19 mouse cellular contexts compared by ENCODE assay signal in the genomic region with DNA sequence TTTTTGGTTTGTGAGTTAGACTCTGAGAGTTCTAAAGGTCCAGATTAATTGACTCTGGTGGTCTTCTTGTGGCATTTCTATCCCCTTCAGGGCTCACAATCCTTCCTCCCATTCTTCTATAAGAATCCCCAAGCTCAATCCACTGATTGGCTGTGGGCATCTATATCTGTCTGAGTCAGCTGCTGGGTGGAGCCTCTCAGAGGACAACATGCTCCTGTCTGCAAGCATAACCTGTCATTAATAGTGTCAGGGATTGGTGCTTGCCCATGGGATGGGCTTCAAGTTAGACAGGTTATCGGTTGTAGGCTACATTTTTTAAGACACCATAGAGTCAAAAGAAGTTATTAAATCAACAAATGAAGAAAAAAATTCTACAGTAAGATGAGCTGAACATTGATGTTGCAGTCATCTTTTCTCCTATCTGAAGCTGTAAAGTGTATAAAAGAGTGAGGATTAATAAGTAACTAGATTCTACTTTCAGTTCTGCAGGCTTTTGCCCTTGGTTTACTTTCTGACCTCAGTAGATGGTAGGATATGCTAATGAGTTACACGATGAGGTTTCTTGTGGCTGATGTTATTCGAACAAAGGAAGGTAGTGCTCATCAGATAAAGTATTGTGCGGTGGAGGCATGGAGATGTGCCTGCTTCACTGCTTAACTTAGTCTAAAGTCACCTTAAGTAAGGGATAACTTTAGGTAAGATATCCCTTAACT. TPM values are rescaled to one million over a fixed set of nuclear protein-coding genes. Genes with fewer than 3 reads are reported as not detected.
A peak's percentile ranks its signal among the peaks of the same experiment; 100 is the strongest.
DNase-seq lines count a peak whose midpoint lies in the region; ATAC-seq lines count a peak whose summit lies in the region.
"Had no signal": no experiment of that assay in that cellular context is flagged by ENCODE, and none has a peak within 500 bp of the region (broad histone marks: within the 10 kb centered on the region; RNA-seq: fewer than 3 reads in every experiment).

No protein-coding gene starts in this region.

- no peak overlapping the region for H3K9ac ChIP-seq in intestine, embryonic 16.5 days (ENCODE audit: low read depth, low read length)
- H3K9ac ChIP-seq: embryonic facial prominence, embryonic 13.5 days; hindbrain, embryonic 12.5 days; limb, embryonic 12.5 days; neural tube, embryonic 15.5 days had no signal

- H3K36me3 ChIP-seq in intestine, embryonic 16.5 days (ENCODE audit: control insufficient read depth, insufficient read depth, low read length), result no peaks in the 10 kb centered on the region
- no peaks in the 10 kb centered on the region for H3K36me3 ChIP-seq in midbrain, embryonic 10.5 days
- H3K36me3 ChIP-seq: embryonic facial prominence, embryonic 13.5 days; hindbrain, embryonic 12.5 days; limb, embryonic 12.5 days; neural tube, embryonic 15.5 days had no signal

- WGBS in intestine, embryonic 16.5 days, result 66% methylated on average over 4 of the region's 4 CpGs
- WGBS in midbrain, embryonic 10.5 days, result 97% methylated on average over 4 of the region's 4 CpGs

- DNase-seq in kidney, postnatal 36 days, result peak; percentile 6 to 34
- no peak for DNase-seq in kidney, adult 11 months
- DNase-seq in midbrain, embryonic 10.5 days (ENCODE audit: low spot score), result no peak
- no peak for DNase-seq in embryo, embryonic 9.5 days (ENCODE audit: extremely low spot score)
- no peak for DNase-seq in heart, postnatal 14 days
- DNase-seq: adrenal gland, postnatal 10 days; cerebellum, adult 18-20 months; gastrocnemius, postnatal 10 days; kidney, postnatal 25 days; lung, postnatal 14 days; thymus, adult 2 months had no signal

- no peak overlapping the region for H3K27ac ChIP-seq in intestine, embryonic 16.5 days (ENCODE audit: low read length)
- no peak overlapping the region for H3K27ac ChIP-seq in midbrain, embryonic 10.5 days (replicated peaks)
- H3K27ac ChIP-seq: embryonic facial prominence, embryonic 13.5 days; hindbrain, embryonic 12.5 days; limb, embryonic 12.5 days; neural tube, embryonic 15.5 days had no signal

- H3K27me3 ChIP-seq in intestine, embryonic 16.5 days (replicated peaks; ENCODE audit: control insufficient read depth, insufficient read depth, low read length), result no peaks in the 10 kb centered on the region
- no peaks in the 10 kb centered on the region for H3K27me3 ChIP-seq in midbrain, embryonic 10.5 days (ENCODE audit: low read depth, poor library complexity, severe bottlenecking)
- H3K27me3 ChIP-seq: CH12.LX; embryonic facial prominence, embryonic 13.5 days; hindbrain, embryonic 12.5 days; limb, embryonic 12.5 days; neural tube, embryonic 15.5 days had no signal

- intact Hi-C loops in heart, postnatal 14 days (cut with DNase I), result loop anchor here (5.0 kb wide), 1 partner anchor 131 kb away; no protein-coding TSS in a partner anchor

- peak; percentile 97 for ATAC-seq in activated CD4-positive, CD25-positive, alpha-beta regulatory T cell, adult 4 months
- peak; percentile 93 for ATAC-seq in intestine, embryonic 16.5 days

- no peak overlapping the region for H3K4me2 ChIP-seq in intestine, embryonic 16.5 days (ENCODE audit: low read depth, low read length)
- H3K4me2 ChIP-seq: embryonic facial prominence, embryonic 13.5 days; hindbrain, embryonic 12.5 days; limb, embryonic 12.5 days; midbrain, embryonic 11.5 days; neural tube, embryonic 15.5 days had no signal

- H3K4me1 ChIP-seq in intestine, embryonic 16.5 days (ENCODE audit: control insufficient read depth, insufficient read depth, low read length), result peaks cover 4% of the 10 kb centered on the region; the same call in 1 of the 2 replicates
- no peaks in the 10 kb centered on the region for H3K4me1 ChIP-seq in midbrain, embryonic 10.5 days
- H3K4me1 ChIP-seq: embryonic facial prominence, embryonic 13.5 days; hindbrain, embryonic 12.5 days; limb, embryonic 12.5 days; neural tube, embryonic 15.5 days had no signal

- H3K4me3 ChIP-seq in intestine, embryonic 16.5 days (ENCODE audit: low read length), result no peak overlapping the region
- H3K4me3 ChIP-seq in midbrain, embryonic 10.5 days, result no peak overlapping the region
- H3K4me3 ChIP-seq: embryonic facial prominence, embryonic 13.5 days; hindbrain, embryonic 12.5 days; limb, embryonic 12.5 days; neural tube, embryonic 15.5 days had no signal

- no peaks in the 10 kb centered on the region for H3K9me3 ChIP-seq in intestine, embryonic 16.5 days (ENCODE audit: control insufficient read depth, low read length)
- H3K9me3 ChIP-seq in midbrain, embryonic 10.5 days (replicated peaks), result no peaks in the 10 kb centered on the region
- H3K9me3 ChIP-seq: embryonic facial prominence, embryonic 13.5 days; hindbrain, embryonic 12.5 days; limb, embryonic 12.5 days; neural tube, embryonic 15.5 days had no signal

RNA-seq across cellular contexts. Expression of a gene that starts 29.4 kb away (rescaled TPM):
- not detected for polyA plus RNA-seq in activated CD4-positive, CD25-positive, alpha-beta regulatory T cell, adult 4 months (2017; shearing (Covaris generic))
- 0.02 TPM in 2 replicates for polyA plus RNA-seq in intestine, embryonic 16.5 days (2015; fragmentation: Nextera tagmentation; extraction: Ambion mirVana)
- 0.01 TPM in 1 of 2 replicates, not detected in the other for polyA plus RNA-seq in midbrain, embryonic 10.5 days (2016; fragmentation: Nextera tagmentation; extraction: Ambion mirVana)
- total RNA-seq in heart, postnatal 14 days (2021), result under 1 TPM; 0.07 TPM
- polyA plus RNA-seq: midbrain, embryonic 11.5 days had no signal

Comparison
In these comparisons a context has a peak if more than half of its experiments do, and no peak if none do; other contexts are left out.
1. DNase-seq: peak in kidney, postnatal 36 days (2 of 2); none in kidney, adult 11 months (single experiment), midbrain, embryonic 10.5 days (single experiment), embryo, embryonic 9.5 days (single experiment) and heart, postnatal 14 days (0 of 2).